Comparison of ENCODE assay signal across 22 mouse cellular contexts in genomic region chr11:99724061-99724460, GRCm38 (mm10). TPM values are rescaled to one million over a fixed set of nuclear protein-coding genes. Genes with fewer than 3 reads are reported as not detected.
DNase-seq lines count a peak whose midpoint lies in the region; ATAC-seq and TF ChIP-seq lines count a peak whose summit lies in the region.
"Had no signal": no experiment of that assay in that cellular context is flagged by ENCODE, and none has a peak within 500 bp of the region (broad histone marks: within the 10 kb centered on the region; RNA-seq: fewer than 3 reads in every experiment).

No protein-coding gene starts in this region.

- ATAC-seq in cerebellum, adult (ENCODE audit: insufficient number of reproducible peaks, low FRiP score, low TSS enrichment): no peak
- ATAC-seq: activated CD4-positive, CD25-positive, alpha-beta regulatory T cell, adult 4 months; forebrain, embryonic 13.5 days; forebrain, postnatal 0 days; intestine, embryonic 16.5 days; Patski had no signal

- no peaks in the 10 kb centered on the region for H3K36me3 ChIP-seq in myocyte (ENCODE audit: control insufficient read depth, insufficient read depth)
- H3K36me3 ChIP-seq: embryonic facial prominence, embryonic 10.5 days; heart, embryonic 13.5 days; hindbrain, embryonic 15.5 days had no signal

- peak; percentile 10 to 24 for DNase-seq in cerebellum, adult 2 months
- DNase-seq in cerebellum, adult 8-10 months: peak; percentile 3
- peak; percentile 77 to 83 for DNase-seq in cerebellum, postnatal 10 days
- no peak for DNase-seq in thymus, postnatal 4 days
- DNase-seq in testis, postnatal 10 days (ENCODE audit: low spot score): no peak
- DNase-seq: adrenal gland, postnatal 14 days; forebrain, postnatal 0 days; gastrocnemius, postnatal 14 days; heart, postnatal 36 days had no signal

- 39% methylated on average over 2 of the region's 2 CpGs for WGBS in cerebellum, adult 2 months

- no peaks in the 10 kb centered on the region for H3K4me1 ChIP-seq in cerebellum, adult 2 months (ENCODE audit: control insufficient read depth, insufficient read depth, low read length)
- H3K4me1 ChIP-seq: embryonic facial prominence, embryonic 10.5 days; forebrain, embryonic 13.5 days; heart, embryonic 13.5 days; hindbrain, embryonic 15.5 days had no signal

- TF ChIP-seq POLR2A in cerebellum, adult 2 months (IDR thresholded peaks at IDR 0.05; ENCODE audit: borderline replicate concordance, insufficient read depth, low read length): no peak
- TF ChIP-seq POLR2A in myocyte (IDR thresholded peaks at IDR 0.05; ENCODE audit: insufficient read length, low read depth): no peak

- H3ac ChIP-seq in myocyte (ENCODE audit: control insufficient read depth, insufficient read length): no peak overlapping the region

- H3K4me2 ChIP-seq in myocyte (ENCODE audit: low read depth): no peak overlapping the region
- H3K4me2 ChIP-seq: forebrain, embryonic 13.5 days; heart, embryonic 13.5 days; hindbrain, embryonic 15.5 days had no signal

- no peaks in the 10 kb centered on the region for H3K27me3 ChIP-seq in cerebellum, adult 2 months (ENCODE audit: control insufficient read depth, insufficient read depth, low read length)
- no peaks in the 10 kb centered on the region for H3K27me3 ChIP-seq in myocyte (ENCODE audit: control insufficient read depth, insufficient read depth, insufficient read length)
- H3K27me3 ChIP-seq: forebrain, embryonic 13.5 days; heart, embryonic 13.5 days; hindbrain, embryonic 15.5 days had no signal

- no peak overlapping the region for H3K4me3 ChIP-seq in cerebellum, adult 2 months (replicated peaks; ENCODE audit: insufficient read depth, low read depth, low read length)
- H3K4me3 ChIP-seq in myocyte: no peak overlapping the region
- H3K4me3 ChIP-seq: embryonic facial prominence, embryonic 10.5 days; forebrain, embryonic 13.5 days; heart, embryonic 13.5 days; hindbrain, embryonic 15.5 days had no signal

- no peak overlapping the region for H3K27ac ChIP-seq in cerebellum, adult 2 months (ENCODE audit: insufficient read depth, low read length)
- H3K27ac ChIP-seq: embryonic facial prominence, embryonic 10.5 days; forebrain, embryonic 13.5 days; heart, embryonic 13.5 days; hindbrain, embryonic 15.5 days had no signal

- TF ChIP-seq CTCF in cerebellum, adult 2 months (IDR thresholded peaks at IDR 0.05; ENCODE audit: borderline replicate concordance, insufficient read depth, low read depth, low read length): no peak

- no peaks in the 10 kb centered on the region for H3K79me2 ChIP-seq in myocyte (ENCODE audit: control insufficient read depth, insufficient read depth)

TF ChIP-seq in myocyte, 11 proteins besides CTCF, POLR2A, EP300 and RAD21:
- TF ChIP-seq POLR2AphosphoS2 (IDR thresholded peaks at IDR 0.05; ENCODE audit: insufficient read length, low read depth) (no peak), TCF3 (IDR thresholded peaks at IDR 0.05; ENCODE audit: insufficient read length, low read depth) (peak; percentile 70), MYOG (IDR thresholded peaks at IDR 0.05; ENCODE audit: control insufficient read depth in 1 of 3, insufficient read depth in 1 of 3, insufficient read length in 2 of 3, low read depth in 2 of 3) (peak in 2 of 3 experiments; percentile 46 to 96), MAX (IDR thresholded peaks at IDR 0.05; ENCODE audit: low read depth) (no peak), CEBPB (IDR thresholded peaks at IDR 0.05; ENCODE audit: insufficient read depth, poor library complexity, severe bottlenecking) (no peak), E2F4 (IDR thresholded peaks at IDR 0.05; ENCODE audit: insufficient read depth) (no peak), MYOD1 (IDR thresholded peaks at IDR 0.05; ENCODE audit: control insufficient read depth in 1 of 3, insufficient read length in 2 of 3, low read depth in 2 of 3) (peak in 2 of 3 experiments; percentile 59 to 85)

RNA-seq across cellular contexts. Expression of gene Gm14180, which starts 10.0 kb away (rescaled TPM):
- not detected in 2 replicates for polyA plus RNA-seq in cerebellum, adult 2 months (2012; rRNA removed)
- polyA plus RNA-seq in myocyte (2012; fragmentation: generic; extraction: Trizol): not detected
- polyA plus RNA-seq: activated CD4-positive, CD25-positive, alpha-beta regulatory T cell, adult 4 months; embryonic facial prominence, embryonic 10.5 days; embryonic facial prominence, embryonic 14.5 days; forebrain, embryonic 13.5 days; forebrain, postnatal 0 days; gonadal fat pad, adult 2 months; heart, embryonic 13.5 days; heart, postnatal 0 days; hindbrain, embryonic 11.5 days; hindbrain, embryonic 15.5 days; intestine, embryonic 16.5 days; Patski had no signal

RNA-seq across cellular contexts. Expression of gene Gm14190, which starts 33.5 kb away (rescaled TPM):
- polyA plus RNA-seq in cerebellum, adult 2 months (2012; rRNA removed): not detected in 2 replicates
- not detected for polyA plus RNA-seq in myocyte (2012; fragmentation: generic; extraction: Trizol)
- polyA plus RNA-seq: activated CD4-positive, CD25-positive, alpha-beta regulatory T cell, adult 4 months; embryonic facial prominence, embryonic 10.5 days; embryonic facial prominence, embryonic 14.5 days; forebrain, embryonic 13.5 days; forebrain, postnatal 0 days; gonadal fat pad, adult 2 months; heart, embryonic 13.5 days; heart, postnatal 0 days; hindbrain, embryonic 11.5 days; hindbrain, embryonic 15.5 days; intestine, embryonic 16.5 days; Patski had no signal

RNA-seq across cellular contexts. Expression of gene Gm11595, which starts 48.7 kb away (rescaled TPM):
- not detected in 2 replicates for polyA plus RNA-seq in cerebellum, adult 2 months (2012; rRNA removed)
- not detected for polyA plus RNA-seq in myocyte (2012; fragmentation: generic; extraction: Trizol)
- polyA plus RNA-seq: activated CD4-positive, CD25-positive, alpha-beta regulatory T cell, adult 4 months; embryonic facial prominence, embryonic 10.5 days; embryonic facial prominence, embryonic 14.5 days; forebrain, embryonic 13.5 days; forebrain, postnatal 0 days; gonadal fat pad, adult 2 months; heart, embryonic 13.5 days; heart, postnatal 0 days; hindbrain, embryonic 11.5 days; hindbrain, embryonic 15.5 days; intestine, embryonic 16.5 days; Patski had no signal

RNA-seq across cellular contexts. Expression of gene Krtap4-8, which starts 56.4 kb away (rescaled TPM):
- not detected in 2 replicates for polyA plus RNA-seq in cerebellum, adult 2 months (2012; rRNA removed)
- not detected for polyA plus RNA-seq in myocyte (2012; fragmentation: generic; extraction: Trizol)
- polyA plus RNA-seq: activated CD4-positive, CD25-positive, alpha-beta regulatory T cell, adult 4 months; embryonic facial prominence, embryonic 10.5 days; embryonic facial prominence, embryonic 14.5 days; forebrain, embryonic 13.5 days; forebrain, postnatal 0 days; gonadal fat pad, adult 2 months; heart, embryonic 13.5 days; heart, postnatal 0 days; hindbrain, embryonic 11.5 days; hindbrain, embryonic 15.5 days; intestine, embryonic 16.5 days had no signal

RNA-seq across cellular contexts. Expression of gene Krtap4-6, which starts 58.3 kb away (rescaled TPM):
- not detected in 2 replicates for polyA plus RNA-seq in cerebellum, adult 2 months (2012; rRNA removed)
- not detected for polyA plus RNA-seq in myocyte (2012; fragmentation: generic; extraction: Trizol)
- polyA plus RNA-seq: activated CD4-positive, CD25-positive, alpha-beta regulatory T cell, adult 4 months; embryonic facial prominence, embryonic 10.5 days; embryonic facial prominence, embryonic 14.5 days; forebrain, embryonic 13.5 days; forebrain, postnatal 0 days; gonadal fat pad, adult 2 months; heart, embryonic 13.5 days; heart, postnatal 0 days; hindbrain, embryonic 11.5 days; hindbrain, embryonic 15.5 days; intestine, embryonic 16.5 days; Patski had no signal

Comparison
In these comparisons a context has a peak if more than half of its experiments do, and no peak if none do; other contexts are left out.
1. DNase-seq: peak in cerebellum, adult 2 months (2 of 2), cerebellum, adult 8-10 months (single experiment) and cerebellum, postnatal 10 days (2 of 2); none in thymus, postnatal 4 days (single experiment) and testis, postnatal 10 days (single experiment).